Mouse (Mus musculus) gonadal fat pad, adult 2 months (tissue): Measurements from ENCODE around the gene A530016L24Rik. TPM values are rescaled to one million over a fixed set of nuclear protein-coding genes. Genes with fewer than 3 reads are reported as not detected.

ENCODE experiments used
- polyA plus RNA-seq: library from polyadenylated mRNA; depleted of rRNA; stranded (reverse); fragments of >200 nt; gene quantifications from 2 replicates; pipeline ENCODE4 v1.2.3, GENCODE M21; 2012; rRNA removed

A530016L24Rik gene
- polyA plus RNA-seq, 1 experiment, result 101 TPM

Other genes with a start within 250 kb of the A530016L24Rik start
- gene Tmem179, start 27.3 kb downstream of the A530016L24Rik start, polyA plus RNA-seq, result 0.06 and 0.12 TPM in 2 replicates
- 23.9 and 26.5 TPM in 2 replicates for gene Inf2, start 99.3 kb downstream of the A530016L24Rik start, polyA plus RNA-seq
- 3.8 and 4.6 TPM in 2 replicates for gene Adssl1, start 130.6 kb downstream of the A530016L24Rik start, polyA plus RNA-seq
- gene Siva1, start 155.2 kb downstream of the A530016L24Rik start, polyA plus RNA-seq, result 34.1 and 35.3 TPM in 2 replicates
- gene Akt1, start 185.4 kb downstream of the A530016L24Rik start, polyA plus RNA-seq, result 95.2 and 117 TPM in 2 replicates
- gene Zbtb42, start 189.4 kb downstream of the A530016L24Rik start, polyA plus RNA-seq, result 12.2 and 13.9 TPM in 2 replicates
- 35.5 and 53.5 TPM in 2 replicates for gene Cep170b, start 231.0 kb downstream of the A530016L24Rik start, polyA plus RNA-seq